Mouse (Mus musculus): ENCODE data around the gene Dus2.

Dus2 gene

GRCm38 (mm10) chr8:106044151-106044550, 53.0 kb downstream of the Dus2 start:
- no peak for DNase-seq (ENCODE audit: low spot score in 2 of 2)

- no peak for DNase-seq (ENCODE audit: low spot score in 2 of 2)
Observed at GRCm38 (mm10) chr8:106046872-106047559, 55.9 kb downstream of the Dus2 start.

- no peak for DNase-seq (ENCODE audit: low spot score in 2 of 2)
Observed at GRCm38 (mm10) chr8:106047854-106048630, 56.9 kb downstream of the Dus2 start.

- no peak for DNase-seq (ENCODE audit: low spot score in 2 of 2)
Observed at GRCm38 (mm10) chr8:106049840-106050239, 58.7 kb downstream of the Dus2 start.

GRCm38 (mm10) chr8:106051068-106051467, 59.9 kb downstream of the Dus2 start:
- DNase-seq (ENCODE audit: low spot score in 2 of 2), result no peak

GRCm38 (mm10) chr8:106052510-106053089, 61.5 kb downstream of the Dus2 start:
- peak; percentile 34 to 59 for DNase-seq (ENCODE audit: low spot score in 2 of 2)

GRCm38 (mm10) chr8:106054190-106054811, 63.2 kb downstream of the Dus2 start:
- peak; percentile 61 to 72 for DNase-seq (ENCODE audit: low spot score in 2 of 2)

GRCm38 (mm10) chr8:106055038-106055437, 63.9 kb downstream of the Dus2 start:
- DNase-seq (ENCODE audit: low spot score in 2 of 2), result no peak

GRCm38 (mm10) chr8:106056455-106056982, 65.4 kb downstream of the Dus2 start:
- no peak for DNase-seq (ENCODE audit: low spot score in 2 of 2)

- peak; percentile 91 to 94 for DNase-seq (ENCODE audit: low spot score in 2 of 2)
Observed at GRCm38 (mm10) chr8:106058731-106059612, 67.8 kb downstream of the Dus2 start, which contains the start of gene Nfatc3. Gene Nfatc3 (plus strand): TSS chr8:106058840.

- peak in 1 of 2 experiments; percentile 35 for DNase-seq (ENCODE audit: low spot score in 2 of 2)
Observed at GRCm38 (mm10) chr8:106059613-106060371, 68.7 kb downstream of the Dus2 start.

- DNase-seq (ENCODE audit: low spot score in 2 of 2), result no peak
Observed at GRCm38 (mm10) chr8:106060521-106060920, 69.4 kb downstream of the Dus2 start.

- no peak for DNase-seq (ENCODE audit: low spot score in 2 of 2)
Observed at GRCm38 (mm10) chr8:106061686-106062085, 70.5 kb downstream of the Dus2 start.

GRCm38 (mm10) chr8:106063046-106063445, 71.9 kb downstream of the Dus2 start:
- DNase-seq (ENCODE audit: low spot score in 2 of 2), result no peak

- no peak for DNase-seq (ENCODE audit: low spot score in 2 of 2)
Observed at GRCm38 (mm10) chr8:106066721-106067120, 75.6 kb downstream of the Dus2 start.

- no peak for DNase-seq (ENCODE audit: low spot score in 2 of 2)
Observed at GRCm38 (mm10) chr8:106069565-106069964, 78.4 kb downstream of the Dus2 start.

GRCm38 (mm10) chr8:106072113-106072512, 81.0 kb downstream of the Dus2 start:
- DNase-seq (ENCODE audit: low spot score in 2 of 2), result no peak

- DNase-seq (ENCODE audit: low spot score in 2 of 2), result no peak
Observed at GRCm38 (mm10) chr8:106074236-106074635, 83.1 kb downstream of the Dus2 start.

GRCm38 (mm10) chr8:106074659-106075058, 83.5 kb downstream of the Dus2 start:
- no peak for DNase-seq (ENCODE audit: low spot score in 2 of 2)
